Mouse (Mus musculus) intestine, postnatal 0 days (tissue): Measurements from ENCODE around the gene Ms4a5. TPM values are rescaled to one million over a fixed set of nuclear protein-coding genes. Genes with fewer than 3 reads are reported as not detected.

Source experiments
- ATAC-seq: fragments of 200-750 bp; cut with Nextera tagmentation; 2 replicates; pipeline ENCODE4 v1.8.0; 2017; ENCODE audit warnings: mild to moderate bottlenecking, moderate TSS enrichment, moderate library complexity
- H3K27ac ChIP-seq: fragments of 300-500 bp; sonication (generic); 2 replicates; pipeline ENCODE4 v1.5.1; 2014; ENCODE audit warnings: mild to moderate bottlenecking, low read depth, low read length, moderate library complexity
- H3K27me3 ChIP-seq: fragments of 300-500 bp; sonication (generic); replicated peaks from 2 replicates; pipeline ENCODE4 v1.6.1; 2014; ENCODE audit warnings: low read length, mixed read lengths; ENCODE audit not compliant: control insufficient read depth, insufficient read depth
- H3K36me3 ChIP-seq: fragments of 300-500 bp; sonication (generic); 2 replicates; pipeline ENCODE4 v1.6.1; 2014; ENCODE audit warnings: mild to moderate bottlenecking, moderate library complexity; ENCODE audit not compliant: control insufficient read depth, insufficient read depth
- H3K4me1 ChIP-seq: fragments of 300-500 bp; sonication (generic); replicated peaks from 2 replicates; pipeline ENCODE4 v1.6.1; 2014; ENCODE audit warnings: antibody characterized with exemption, low read length, mixed read lengths; ENCODE audit not compliant: control insufficient read depth, insufficient read depth
- H3K4me2 ChIP-seq: fragments of 300-500 bp; sonication (generic); replicated peaks from 2 replicates; pipeline ENCODE4 v1.6.1; 2014; ENCODE audit warnings: low read depth, mild to moderate bottlenecking, moderate library complexity
- H3K4me3 ChIP-seq: fragments of 300-500 bp; sonication (generic); 2 replicates; pipeline ENCODE4 v1.5.1; 2014; ENCODE audit warnings: low read depth, low read length
- H3K9ac ChIP-seq: fragments of 300-500 bp; sonication (generic); 2 replicates; pipeline ENCODE4 v1.6.1; 2014; ENCODE audit warnings: mild to moderate bottlenecking, low read depth, low read length
- H3K9me3 ChIP-seq: fragments of 300-500 bp; sonication (generic); 2 replicates; pipeline ENCODE4 v1.6.1; 2016; ENCODE audit warnings: mixed run types; ENCODE audit not compliant: control insufficient read depth
- CTCF ChIP-seq: sonication (generic); IDR thresholded peaks from 2 replicates; pipeline ENCODE4 v1.5.1; 2016; ENCODE audit warnings: low read depth, mild to moderate bottlenecking, control low read depth, antibody characterized with exemption, moderate library complexity
- WGBS: fragments of 180-500 bp; shearing (Covaris S2); extraction: QIAGEN DNeasy Blood & Tissue Kit; methylation state at CpG from one replicate; pipeline ENCODE4 v1.1.7; 2014; 5-methylcytosine and 5-hydroxymethylcytosine counted together
- polyA plus RNA-seq: library from polyadenylated mRNA; unstranded; fragments of >200 nt; fragmentation: Nextera tagmentation; extraction: Ambion mirVana; gene quantifications from 2 replicates; pipeline ENCODE4 v1.2.1, GENCODE M21; 2015

The Ms4a5 gene
- polyA plus RNA-seq, 1 experiment from 2014 or later: 0.23 TPM

DNA sequence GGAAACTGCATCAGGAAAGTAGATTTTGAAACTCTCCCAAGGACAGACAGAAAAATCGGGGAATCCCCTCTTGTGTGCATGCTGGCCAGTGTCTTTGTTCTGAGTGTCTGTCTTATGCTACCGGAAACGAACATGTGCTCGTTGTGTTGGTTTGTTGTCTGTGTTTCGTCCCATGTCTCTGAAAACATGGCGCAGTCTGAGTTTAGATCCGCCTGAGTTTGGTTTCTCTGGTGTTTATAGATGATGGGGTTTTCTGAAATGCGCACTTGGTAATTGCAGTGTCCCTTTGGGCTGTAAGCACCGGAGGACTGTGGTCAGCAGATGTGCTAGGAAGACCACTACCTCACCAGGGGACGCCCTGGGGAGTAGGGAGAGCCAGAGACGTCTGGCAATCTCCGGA lies 9.3 kb upstream of the Ms4a5 start:
- no peaks in the 10 kb centered on the region for H3K4me1 ChIP-seq

GRCm38 (mm10) chr19:11280223-11280622 lies 3.5 kb downstream of the Ms4a5 start:
- ATAC-seq: no peak
- Histone ChIP-seq H3K4me1 (no peaks in the 10 kb centered on the region), H3K9me3 (no peaks in the 10 kb centered on the region), H3K4me2 (no peak overlapping the region), H3K4me3 (no peak overlapping the region), H3K9ac (no peak overlapping the region), H3K36me3 (no peaks in the 10 kb centered on the region), H3K27me3 (no peaks in the 10 kb centered on the region), H3K27ac (no peak overlapping the region)
- TF ChIP-seq CTCF: no peak
- 80% methylated on average over 3 of the region's 3 CpGs for WGBS

More for the DNA sequence above, 9.3 kb upstream of the Ms4a5 start:
- Histone ChIP-seq H3K27me3 (no peaks in the 10 kb centered on the region), H3K4me3 (peak overlapping the region; percentile 36), H3K36me3 (no peaks in the 10 kb centered on the region), H3K9me3 (no peaks in the 10 kb centered on the region), H3K4me2 (peak overlapping the region; percentile 72), H3K27ac (peak overlapping the region; percentile 60), H3K9ac (peak overlapping the region; percentile 45)
- WGBS: 7% methylated on average over 12 of the region's 12 CpGs
- ATAC-seq: no peak
- no peak for TF ChIP-seq CTCF

DNA sequence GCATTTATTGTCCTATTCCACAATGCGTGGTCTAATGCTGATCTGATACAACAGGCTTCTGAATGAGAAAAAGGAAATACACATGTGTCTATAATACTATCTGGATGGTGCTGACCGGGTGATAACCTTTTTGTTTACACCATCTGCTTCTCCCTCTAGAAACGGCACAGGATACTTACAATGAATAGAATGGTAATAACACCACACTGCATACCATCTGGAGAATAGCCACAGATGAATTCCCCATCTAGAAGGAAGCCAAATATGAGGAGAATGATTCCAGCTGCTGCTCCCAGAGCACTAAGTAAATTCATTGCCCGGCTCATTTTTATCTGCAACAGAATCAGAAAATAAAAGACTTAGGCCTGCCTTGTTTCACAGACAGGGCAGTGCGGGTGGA lies 7.2 kb downstream of the Ms4a5 start:
- WGBS: 24% methylated on average over 5 of the region's 5 CpGs
- no peak overlapping the region for H3K27ac ChIP-seq
- ATAC-seq: no peak
- no peaks in the 10 kb centered on the region for H3K36me3 ChIP-seq
- H3K4me2 ChIP-seq: no peak overlapping the region
- no peaks in the 10 kb centered on the region for H3K9me3 ChIP-seq
- no peak overlapping the region for H3K4me3 ChIP-seq
- TF ChIP-seq CTCF: no peak
- no peak overlapping the region for H3K9ac ChIP-seq
- H3K4me1 ChIP-seq: no peaks in the 10 kb centered on the region
- no peaks in the 10 kb centered on the region for H3K27me3 ChIP-seq

DNA sequence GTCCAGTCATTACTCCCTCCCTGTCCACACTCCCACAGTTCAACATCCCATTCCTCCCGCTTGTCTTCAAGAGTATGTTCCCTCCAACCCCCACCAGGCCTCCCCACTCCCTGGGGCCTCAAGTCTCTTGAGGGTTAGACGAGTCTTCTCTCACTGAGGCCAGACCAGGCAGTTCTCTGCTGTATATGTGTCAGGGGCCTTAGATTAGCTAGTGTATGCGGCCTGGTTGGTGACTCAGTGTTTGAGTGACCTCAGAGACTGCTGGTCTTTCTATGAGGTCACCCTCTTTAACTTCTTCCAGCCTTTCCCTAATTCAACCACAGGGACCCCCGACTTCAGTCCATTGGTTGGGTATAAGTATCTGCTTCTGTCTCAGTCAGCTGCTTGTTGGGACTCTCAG lies 16.7 kb downstream of the Ms4a5 start:
- Histone ChIP-seq H3K4me3 (no peak overlapping the region), H3K9ac (no peak overlapping the region), H3K36me3 (no peaks in the 10 kb centered on the region), H3K27ac (no peak overlapping the region), H3K4me1 (no peaks in the 10 kb centered on the region), H3K9me3 (no peaks in the 10 kb centered on the region), H3K4me2 (no peak overlapping the region), H3K27me3 (no peaks in the 10 kb centered on the region)
- WGBS: 78% methylated on average over 4 of the region's 4 CpGs
- no peak for ATAC-seq
- TF ChIP-seq CTCF: no peak

DNA sequence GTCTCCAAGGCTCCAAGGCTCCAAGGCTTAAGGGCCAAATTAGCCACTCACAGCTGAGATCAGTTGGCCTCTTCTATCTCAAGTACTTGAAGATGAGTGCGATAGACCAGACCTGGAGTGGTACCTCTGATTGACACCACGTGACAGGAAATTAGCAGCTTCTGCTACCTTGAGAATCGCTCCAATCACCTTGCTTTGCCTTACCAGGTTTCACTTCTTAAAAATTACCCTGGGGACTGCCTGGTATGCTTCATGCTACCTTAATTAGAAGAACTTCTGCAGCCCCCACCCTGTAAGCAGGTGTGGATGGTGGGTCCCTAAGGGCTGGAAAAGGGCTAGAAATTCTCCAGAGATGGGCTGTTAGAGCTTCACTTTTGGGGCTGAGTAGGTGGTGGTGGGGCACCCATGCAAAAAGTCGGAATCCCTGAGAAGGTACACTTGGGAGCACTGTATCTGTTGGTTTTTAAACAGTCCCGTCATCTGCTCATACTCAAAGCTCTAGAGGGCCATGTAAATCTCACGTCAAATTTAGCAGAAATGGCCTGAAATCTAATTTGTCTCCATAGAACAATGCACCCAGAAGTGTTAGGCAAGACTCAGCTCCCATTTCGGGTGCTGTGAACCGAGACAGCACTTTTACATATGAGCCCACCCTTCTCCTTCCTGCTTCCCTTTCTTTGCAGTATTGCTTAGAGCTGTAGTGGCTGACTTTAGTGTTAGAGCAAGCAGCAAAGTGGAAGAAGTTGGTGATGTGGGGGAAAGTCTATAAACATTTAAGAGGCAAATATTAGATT lies 17.4 kb downstream of the Ms4a5 start, which contains the start of gene Ms4a1:
Gene Ms4a1 (minus strand): TSS at position 190 of the 794 bp plus-strand sequence.
- TF ChIP-seq CTCF: no peak
- Histone ChIP-seq H3K36me3 (no peaks in the 10 kb centered on the region), H3K4me2 (no peak within 1 kb of the TSS), H3K4me3 (no peak within 1 kb of the TSS), H3K9me3 (no peaks in the 10 kb centered on the region), H3K9ac (no peak within 1 kb of the TSS), H3K4me1 (no peaks in the 10 kb centered on the region), H3K27ac (no peak within 1 kb of the TSS), H3K27me3 (no peaks in the 10 kb centered on the region)
- 87% methylated on average over 8 of the region's 8 CpGs for WGBS
- no peak for ATAC-seq

- H3K4me3 ChIP-seq: no peak overlapping the region
- H3K27ac ChIP-seq: no peak overlapping the region
- H3K4me1 ChIP-seq: no peaks in the 10 kb centered on the region
- H3K36me3 ChIP-seq: no peaks in the 10 kb centered on the region
- no peak for TF ChIP-seq CTCF
- H3K9ac ChIP-seq: no peak overlapping the region
- WGBS: 82% methylated on average over 9 of the region's 9 CpGs
- no peak for ATAC-seq
- no peak overlapping the region for H3K4me2 ChIP-seq
- no peaks in the 10 kb centered on the region for H3K9me3 ChIP-seq
- no peaks in the 10 kb centered on the region for H3K27me3 ChIP-seq
These were observed 19.0 kb downstream of the Ms4a5 start for GRCm38 (mm10) chr19:11264602-11265185.
